Mouse (Mus musculus) right cerebral cortex, postnatal 10 days (tissue): ENCODE results near the gene Slc20a1.

Experiments used
- DNase-seq, 2 experiments: peaks; one replicate each; pipeline ENCODE4 v3.0.0; 2021; ENCODE audit warnings: low spot score in 2 of 2

Slc20a1 gene

GRCm38 (mm10) chr2:129198436-129199327 is at the start of gene Slc20a1:
TSS of gene Slc20a1 (plus strand) at chr2:129198764.
- DNase-seq = peak; percentile 100

GRCm38 (mm10) chr2:129148836-129149235 is 49.7 kb upstream of the Slc20a1 start:
- no peak for DNase-seq

GRCm38 (mm10) chr2:129150386-129150785 is 48.2 kb upstream of the Slc20a1 start:
- no peak for DNase-seq

- DNase-seq = no peak
These were observed 47.5 kb upstream of the Slc20a1 start for GRCm38 (mm10) chr2:129151111-129151510.

GRCm38 (mm10) chr2:129152751-129153150 is 45.8 kb upstream of the Slc20a1 start:
- no peak for DNase-seq

- no peak for DNase-seq
These were observed 33.7 kb upstream of the Slc20a1 start for GRCm38 (mm10) chr2:129164815-129165214.

- DNase-seq = no peak
These were observed 31.8 kb upstream of the Slc20a1 start for GRCm38 (mm10) chr2:129166466-129167463.

- no peak for DNase-seq
These were observed 25.2 kb upstream of the Slc20a1 start for GRCm38 (mm10) chr2:129173386-129173785.

- peak; percentile 61 to 64 for DNase-seq
These were observed 24.1 kb upstream of the Slc20a1 start for GRCm38 (mm10) chr2:129174474-129174873.

GRCm38 (mm10) chr2:129175636-129176035 is 22.9 kb upstream of the Slc20a1 start:
- DNase-seq = no peak

GRCm38 (mm10) chr2:129176676-129177420 is 21.7 kb upstream of the Slc20a1 start:
- DNase-seq = no peak

- DNase-seq = no peak
These were observed 20.9 kb upstream of the Slc20a1 start for GRCm38 (mm10) chr2:129177661-129178060.

GRCm38 (mm10) chr2:129178182-129178908 is 20.2 kb upstream of the Slc20a1 start:
- DNase-seq = no peak

- DNase-seq = no peak
These were observed 18.4 kb upstream of the Slc20a1 start for GRCm38 (mm10) chr2:129179946-129180853.

- DNase-seq = no peak
These were observed 17.1 kb upstream of the Slc20a1 start for GRCm38 (mm10) chr2:129181509-129181908.

GRCm38 (mm10) chr2:129182412-129182811 is 16.2 kb upstream of the Slc20a1 start:
- DNase-seq = no peak

GRCm38 (mm10) chr2:129183561-129184031 is 15.0 kb upstream of the Slc20a1 start:
- DNase-seq = no peak

- DNase-seq = no peak
These were observed 13.7 kb upstream of the Slc20a1 start for GRCm38 (mm10) chr2:129184853-129185252.

GRCm38 (mm10) chr2:129185611-129186290 is 12.8 kb upstream of the Slc20a1 start:
- DNase-seq = no peak
